Mouse (Mus musculus) spleen, adult 12 weeks (tissue): ENCODE results near the gene Gm3776.
A peak's percentile ranks its signal among the peaks of the same experiment; 100 is the strongest.
"Not testable (repeated sequence)": the region's sequence is repeated elsewhere in the genome, so short reads cannot be mapped to it uniquely, and the experiment has no call there.

Source experiments
- DNase-seq: peaks from one replicate; pipeline ENCODE4 v3.0.0; 2022; ENCODE audit warnings: low spot score

Gene Gm3776

DNA sequence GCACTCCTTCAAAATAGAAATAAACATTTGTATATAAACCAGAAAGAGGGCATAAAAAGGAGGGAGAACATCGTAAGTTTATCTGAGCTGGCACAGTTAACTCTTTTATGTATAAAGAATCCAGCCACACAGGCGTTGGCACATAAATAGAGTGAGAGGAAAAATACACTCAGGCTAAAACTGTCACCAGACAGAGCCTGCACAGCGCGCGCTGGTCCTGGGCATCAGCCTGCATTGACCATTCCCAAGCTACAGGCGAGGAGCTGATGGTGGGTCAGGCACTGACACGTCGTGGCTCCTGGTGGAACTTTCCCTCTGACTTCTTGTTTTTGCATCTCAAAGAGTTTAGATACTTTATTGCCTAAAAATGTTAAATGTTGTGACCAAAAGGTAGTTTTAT is 35.5 kb downstream of the Gm3776 start:
- DNase-seq = not testable (repeated sequence)

DNA sequence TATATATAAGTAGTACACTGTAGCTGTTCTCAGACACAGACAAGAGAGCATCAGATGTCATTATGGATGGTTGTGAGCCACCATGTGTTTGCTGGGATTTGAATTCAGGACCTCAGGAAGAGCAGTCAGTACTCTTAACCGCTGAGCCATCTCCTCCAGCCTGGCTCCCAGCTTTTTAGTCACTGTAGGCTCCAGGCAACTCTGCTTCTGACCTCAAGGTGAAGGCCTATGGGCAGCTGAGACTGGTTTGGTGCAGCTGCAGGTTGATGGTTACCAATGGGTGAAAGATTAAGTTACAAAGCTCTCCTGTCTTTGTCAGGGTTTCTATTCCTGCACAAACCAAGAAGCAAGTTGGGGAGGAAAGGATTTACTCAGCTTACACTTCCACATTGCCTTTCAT is 36.8 kb downstream of the Gm3776 start:
- DNase-seq = not testable (repeated sequence)

DNA sequence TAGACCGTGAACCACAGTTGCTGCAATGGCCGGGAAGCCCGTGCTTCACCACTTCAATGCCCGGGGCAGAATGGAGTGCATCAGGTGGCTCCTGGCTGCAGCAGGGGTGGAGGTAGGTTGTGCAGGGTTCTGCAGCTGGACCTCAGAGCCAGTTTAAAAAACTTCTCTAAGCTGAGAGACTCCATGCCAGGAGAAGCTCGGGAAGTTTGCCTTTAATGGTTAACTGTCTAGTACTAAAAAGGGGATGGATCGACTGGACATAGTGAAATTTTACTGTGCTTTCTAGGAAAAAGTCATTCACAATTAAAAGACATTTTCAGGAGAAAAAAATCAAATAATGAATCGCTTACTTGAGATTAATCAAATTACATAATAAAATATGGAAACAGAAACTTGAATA is 37.9 kb downstream of the Gm3776 start:
- DNase-seq = not testable (repeated sequence)

DNA sequence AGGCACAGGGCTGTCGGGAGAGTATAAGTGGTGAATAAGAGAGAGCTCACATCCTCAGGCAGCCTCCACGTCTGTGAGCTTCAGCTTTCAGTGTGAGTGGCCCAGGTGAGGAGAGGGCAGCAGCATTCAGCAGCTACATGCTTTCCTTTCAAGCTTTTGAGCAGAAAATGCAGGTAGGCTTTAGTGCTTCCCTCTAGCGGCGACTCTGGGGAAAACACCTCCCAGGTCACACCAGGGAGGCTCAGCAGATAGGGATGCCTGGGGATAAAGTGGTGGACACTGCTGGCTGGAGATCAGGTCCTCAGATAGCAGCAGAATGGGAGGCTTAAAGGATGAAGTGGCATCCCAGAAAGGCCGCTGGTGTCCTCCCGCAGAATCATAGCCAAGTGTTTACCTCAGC is 39.2 kb downstream of the Gm3776 start:
- peak; percentile 17 for DNase-seq

DNA sequence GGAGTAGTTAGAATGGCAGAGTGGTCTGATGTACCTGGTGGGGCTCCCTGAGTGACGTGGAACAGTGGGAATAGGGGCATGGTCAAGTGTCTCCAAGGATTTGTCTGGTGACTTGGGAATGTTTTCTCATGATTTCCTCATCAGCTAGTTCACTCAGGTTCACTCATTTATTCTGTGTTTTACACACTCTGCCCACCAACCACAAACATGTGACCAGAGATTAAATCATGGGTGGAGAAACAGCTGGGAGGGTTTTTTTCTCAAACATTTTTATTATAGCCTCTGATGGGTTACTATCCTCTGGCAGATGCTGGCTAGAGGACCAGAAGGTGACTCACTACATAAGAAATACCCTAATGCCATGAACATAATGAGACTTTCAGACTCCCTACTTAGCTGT is 41.3 kb downstream of the Gm3776 start:
- DNase-seq = no peak

DNA sequence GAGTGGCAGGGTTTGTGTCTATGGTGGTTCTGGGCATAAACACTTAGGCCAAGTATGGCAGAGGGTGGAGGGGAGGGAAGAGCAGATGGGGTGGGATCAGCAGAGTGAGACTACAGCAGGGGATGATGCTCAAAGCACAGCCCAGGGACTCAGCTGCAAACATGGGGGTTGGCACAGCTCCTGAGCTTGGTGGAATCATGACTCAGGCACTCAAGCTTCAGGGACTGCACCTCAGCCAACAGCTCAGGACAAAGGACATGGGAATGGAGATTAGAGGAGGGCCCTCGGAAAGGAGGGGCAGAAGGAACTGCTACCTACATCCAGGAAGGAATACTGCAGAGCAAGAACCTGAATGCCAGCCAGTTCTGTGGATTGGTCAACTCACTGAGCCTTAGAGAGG is 42.2 kb downstream of the Gm3776 start:
- not testable (repeated sequence) for DNase-seq

DNA sequence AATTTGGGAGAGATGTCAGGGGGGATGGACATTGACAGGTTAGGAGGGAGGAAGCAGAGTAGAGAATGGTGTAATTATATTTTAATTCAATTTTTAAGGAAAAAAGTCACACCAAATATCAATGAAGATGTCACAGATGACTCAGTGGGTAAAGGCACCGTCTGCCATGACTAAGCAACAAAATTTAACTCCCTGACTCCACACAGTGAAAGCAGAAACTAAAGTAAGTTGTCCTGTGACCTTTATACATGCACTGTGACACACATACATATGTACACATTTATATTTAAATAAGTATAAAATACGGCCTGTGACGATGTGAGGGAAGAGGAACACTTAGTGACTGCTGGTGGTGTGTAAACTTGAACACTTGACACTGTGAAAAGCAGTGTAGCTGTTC is 51.2 kb downstream of the Gm3776 start:
- DNase-seq = not testable (repeated sequence)

DNA sequence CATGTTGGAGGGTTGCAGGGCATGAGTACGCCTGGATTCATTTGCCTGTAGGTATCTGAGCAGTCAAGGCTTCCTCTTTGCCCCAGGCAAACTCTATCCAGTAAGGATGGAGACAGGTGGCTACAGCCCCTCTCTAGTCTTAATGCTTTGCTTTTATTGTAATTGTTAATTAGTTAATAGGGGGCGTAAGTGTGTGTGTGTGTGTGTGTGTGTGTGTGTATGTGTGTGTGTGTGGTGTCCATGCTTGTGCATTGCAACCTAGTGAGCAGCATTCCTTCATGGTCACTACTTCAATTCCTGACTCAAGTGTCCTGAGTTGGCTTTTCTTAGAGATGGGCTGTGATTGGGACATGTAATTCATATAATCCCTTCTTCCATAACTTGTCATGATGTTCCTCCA is 57.8 kb downstream of the Gm3776 start, which contains the start of gene Omt2a:
TSS of gene Omt2a (minus strand) at position 101 of the 400 bp plus-strand sequence.
- no peak for DNase-seq
